Mouse (Mus musculus): ENCODE measurements around the gene Gpr84. TPM values are rescaled to one million over a fixed set of nuclear protein-coding genes. Genes with fewer than 3 reads are reported as not detected.

Gene Gpr84
- 0.11 and 0.34 TPM in 2 replicates for polyA plus RNA-seq (2014; fragmentation: Nextera tagmentation; extraction: Ambion mirVana)

GRCm38 (mm10) chr15:103310365-103310910, at the start of gene Gpr84:
TSS of gene Gpr84 (minus strand) at chr15:103310612.
- 66% methylated on average over 6 of the region's 6 CpGs for WGBS
- Histone ChIP-seq H3K9me3 (ENCODE audit: control insufficient read depth, low read length) (no peaks in the 10 kb centered on the region), H3K4me3 (ENCODE audit: low read depth, low read length) (no peak within 1 kb of the TSS), H3K27me3 (replicated peaks; ENCODE audit: control insufficient read depth, insufficient read depth, low read length) (no peaks in the 10 kb centered on the region), H3K9ac (ENCODE audit: low read length) (no peak within 1 kb of the TSS), H3K36me3 (ENCODE audit: control insufficient read depth, insufficient read depth, low read length) (no peaks in the 10 kb centered on the region), H3K27ac (ENCODE audit: low read depth) (no peak within 1 kb of the TSS), H3K4me2 (ENCODE audit: low read length) (no peak within 1 kb of the TSS), H3K4me1 (replicated peaks; ENCODE audit: control insufficient read depth, insufficient read depth, low read length) (peaks cover 29% of the 10 kb centered on the region)
- ATAC-seq (replicated peaks; ENCODE audit: low FRiP score, low TSS enrichment, low read depth) (no peak), DNase-seq (ENCODE audit: low spot score) (no peak)

GRCm38 (mm10) chr15:103359869-103360602, 49.6 kb upstream of the Gpr84 start:
- ATAC-seq (replicated peaks; ENCODE audit: low FRiP score, low TSS enrichment, low read depth) (no peak), DNase-seq (ENCODE audit: low spot score) (no peak)
- Histone ChIP-seq H3K9me3 (ENCODE audit: control insufficient read depth, low read length) (no peaks in the 10 kb centered on the region), H3K27me3 (replicated peaks; ENCODE audit: control insufficient read depth, insufficient read depth, low read length) (no peaks in the 10 kb centered on the region), H3K4me3 (ENCODE audit: low read depth, low read length) (no peak overlapping the region), H3K9ac (ENCODE audit: low read length) (no peak overlapping the region), H3K4me1 (replicated peaks; ENCODE audit: control insufficient read depth, insufficient read depth, low read length) (peaks cover 22% of the 10 kb centered on the region), H3K36me3 (ENCODE audit: control insufficient read depth, insufficient read depth, low read length) (peaks cover 25% of the 10 kb centered on the region), H3K27ac (ENCODE audit: low read depth) (no peak overlapping the region), H3K4me2 (ENCODE audit: low read length) (no peak overlapping the region)
- 91% methylated on average over 5 of the region's 5 CpGs for WGBS

- no peak overlapping the region for H3K4me2 ChIP-seq (ENCODE audit: low read length)
- DNase-seq (ENCODE audit: low spot score) = no peak
- no peak overlapping the region for H3K9ac ChIP-seq (ENCODE audit: low read length)
- H3K27ac ChIP-seq (ENCODE audit: low read depth) = no peak overlapping the region
- H3K27me3 ChIP-seq (replicated peaks; ENCODE audit: control insufficient read depth, insufficient read depth, low read length) = no peaks in the 10 kb centered on the region
- no peaks in the 10 kb centered on the region for H3K9me3 ChIP-seq (ENCODE audit: control insufficient read depth, low read length)
- peaks cover 12% of the 10 kb centered on the region for H3K4me1 ChIP-seq (replicated peaks; ENCODE audit: control insufficient read depth, insufficient read depth, low read length)
- H3K36me3 ChIP-seq (ENCODE audit: control insufficient read depth, insufficient read depth, low read length) = peaks cover 34% of the 10 kb centered on the region
- no peak overlapping the region for H3K4me3 ChIP-seq (ENCODE audit: low read depth, low read length)
- 38% methylated on average over 1 of the region's 1 CpGs for WGBS
- ATAC-seq (replicated peaks; ENCODE audit: low FRiP score, low TSS enrichment, low read depth) = no peak
These were observed 48.7 kb upstream of the Gpr84 start for GRCm38 (mm10) chr15:103359122-103359510.

GRCm38 (mm10) chr15:103358278-103359121, 48.1 kb upstream of the Gpr84 start:
- Histone ChIP-seq H3K4me2 (ENCODE audit: low read length) (no peak overlapping the region), H3K36me3 (ENCODE audit: control insufficient read depth, insufficient read depth, low read length) (peaks cover 40% of the 10 kb centered on the region), H3K9ac (ENCODE audit: low read length) (no peak overlapping the region), H3K4me3 (ENCODE audit: low read depth, low read length) (no peak overlapping the region), H3K9me3 (ENCODE audit: control insufficient read depth, low read length) (no peaks in the 10 kb centered on the region), H3K27ac (ENCODE audit: low read depth) (no peak overlapping the region), H3K4me1 (replicated peaks; ENCODE audit: control insufficient read depth, insufficient read depth, low read length) (peaks cover 11% of the 10 kb centered on the region), H3K27me3 (replicated peaks; ENCODE audit: control insufficient read depth, insufficient read depth, low read length) (no peaks in the 10 kb centered on the region)
- 35% methylated on average over 4 of the region's 4 CpGs for WGBS
- ATAC-seq (replicated peaks; ENCODE audit: low FRiP score, low TSS enrichment, low read depth) = 0 out of 2 replicates have a peak, but pooled peaks have one; percentile 32
- DNase-seq (ENCODE audit: low spot score) = no peak

GRCm38 (mm10) chr15:103357817-103358216, 47.4 kb upstream of the Gpr84 start:
- Histone ChIP-seq H3K4me1 (replicated peaks; ENCODE audit: control insufficient read depth, insufficient read depth, low read length) (peaks cover 8% of the 10 kb centered on the region), H3K27me3 (replicated peaks; ENCODE audit: control insufficient read depth, insufficient read depth, low read length) (no peaks in the 10 kb centered on the region), H3K4me3 (ENCODE audit: low read depth, low read length) (no peak overlapping the region), H3K4me2 (ENCODE audit: low read length) (no peak overlapping the region), H3K27ac (ENCODE audit: low read depth) (no peak overlapping the region), H3K9ac (ENCODE audit: low read length) (no peak overlapping the region), H3K36me3 (ENCODE audit: control insufficient read depth, insufficient read depth, low read length) (peaks cover 45% of the 10 kb centered on the region), H3K9me3 (ENCODE audit: control insufficient read depth, low read length) (no peaks in the 10 kb centered on the region)
- ATAC-seq (replicated peaks; ENCODE audit: low FRiP score, low TSS enrichment, low read depth) (no peak), DNase-seq (ENCODE audit: low spot score) (no peak)
- WGBS = 77% methylated on average over 4 of the region's 4 CpGs

- H3K36me3 ChIP-seq (ENCODE audit: control insufficient read depth, insufficient read depth, low read length) = peaks cover 62% of the 10 kb centered on the region
- DNase-seq (ENCODE audit: low spot score) (no peak), ATAC-seq (replicated peaks; ENCODE audit: low FRiP score, low TSS enrichment, low read depth) (no peak)
These were observed 45.7 kb upstream of the Gpr84 start for GRCm38 (mm10) chr15:103356130-103356529.

GRCm38 (mm10) chr15:103355420-103355819, 45.0 kb upstream of the Gpr84 start:
- Histone ChIP-seq H3K27me3 (replicated peaks; ENCODE audit: control insufficient read depth, insufficient read depth, low read length) (no peaks in the 10 kb centered on the region), H3K4me1 (replicated peaks; ENCODE audit: control insufficient read depth, insufficient read depth, low read length) (no peaks in the 10 kb centered on the region; the same call in 1 of the 2 replicates), H3K4me2 (ENCODE audit: low read length) (no peak overlapping the region), H3K4me3 (ENCODE audit: low read depth, low read length) (no peak overlapping the region), H3K9me3 (ENCODE audit: control insufficient read depth, low read length) (no peaks in the 10 kb centered on the region), H3K27ac (ENCODE audit: low read depth) (no peak overlapping the region), H3K36me3 (ENCODE audit: control insufficient read depth, insufficient read depth, low read length) (peaks cover 69% of the 10 kb centered on the region), H3K9ac (ENCODE audit: low read length) (no peak overlapping the region)
- ATAC-seq (replicated peaks; ENCODE audit: low FRiP score, low TSS enrichment, low read depth) (no peak), DNase-seq (ENCODE audit: low spot score) (no peak)
- 83% methylated on average over 4 of the region's 4 CpGs for WGBS

More at GRCm38 (mm10) chr15:103356130-103356529, 45.7 kb upstream of the Gpr84 start:
- Histone ChIP-seq H3K4me3 (ENCODE audit: low read depth, low read length) (no peak overlapping the region), H3K4me1 (replicated peaks; ENCODE audit: control insufficient read depth, insufficient read depth, low read length) (peaks cover under 1% of the 10 kb centered on the region; the same call in 1 of the 2 replicates), H3K9me3 (ENCODE audit: control insufficient read depth, low read length) (no peaks in the 10 kb centered on the region), H3K4me2 (ENCODE audit: low read length) (no peak overlapping the region), H3K9ac (ENCODE audit: low read length) (no peak overlapping the region), H3K27ac (ENCODE audit: low read depth) (no peak overlapping the region), H3K27me3 (replicated peaks; ENCODE audit: control insufficient read depth, insufficient read depth, low read length) (no peaks in the 10 kb centered on the region)
- 76% methylated on average over 4 of the region's 4 CpGs for WGBS

GRCm38 (mm10) chr15:103354690-103355089, 44.3 kb upstream of the Gpr84 start:
- 89% methylated on average over 2 of the region's 2 CpGs for WGBS
- peaks cover 76% of the 10 kb centered on the region for H3K36me3 ChIP-seq (ENCODE audit: control insufficient read depth, insufficient read depth, low read length)

More at GRCm38 (mm10) chr15:103354690-103355089, 44.3 kb upstream of the Gpr84 start:
- no peak for ATAC-seq (replicated peaks; ENCODE audit: low FRiP score, low TSS enrichment, low read depth)
- no peak overlapping the region for H3K9ac ChIP-seq (ENCODE audit: low read length)
- DNase-seq (ENCODE audit: low spot score) = no peak
- H3K4me3 ChIP-seq (ENCODE audit: low read depth, low read length) = no peak overlapping the region
- no peak overlapping the region for H3K27ac ChIP-seq (ENCODE audit: low read depth)
- no peaks in the 10 kb centered on the region for H3K27me3 ChIP-seq (replicated peaks; ENCODE audit: control insufficient read depth, insufficient read depth, low read length)
- no peaks in the 10 kb centered on the region; the same call in 1 of the 2 replicates for H3K4me1 ChIP-seq (replicated peaks; ENCODE audit: control insufficient read depth, insufficient read depth, low read length)
- no peaks in the 10 kb centered on the region for H3K9me3 ChIP-seq (ENCODE audit: control insufficient read depth, low read length)
- no peak overlapping the region for H3K4me2 ChIP-seq (ENCODE audit: low read length)
